Mouse (Mus musculus) spleen, postnatal 36 days (tissue): Measurements from ENCODE around the gene Ip6k1.

Experiments
- DNase-seq, 2 experiments: peaks; one replicate each; pipeline ENCODE4 v3.0.0; 2022; ENCODE audit warnings: low spot score in 2 of 2, mixed read lengths in 1 of 2

The Ip6k1 gene

GRCm38 (mm10) chr9:108027867-108028266, 25.6 kb downstream of the Ip6k1 start:
- no peak for DNase-seq

- no peak for DNase-seq
These were observed 29.8 kb downstream of the Ip6k1 start for GRCm38 (mm10) chr9:108032126-108032525.

- peak in 1 of 2 experiments; percentile 9 for DNase-seq
These were observed 33.2 kb downstream of the Ip6k1 start for GRCm38 (mm10) chr9:108035331-108036156.

- DNase-seq = no peak
These were observed 42.6 kb downstream of the Ip6k1 start for GRCm38 (mm10) chr9:108044751-108045492.

- DNase-seq = no peak
These were observed 44.3 kb downstream of the Ip6k1 start for GRCm38 (mm10) chr9:108046582-108046981.

- no peak for DNase-seq
These were observed 45.6 kb downstream of the Ip6k1 start for GRCm38 (mm10) chr9:108047601-108048565.

GRCm38 (mm10) chr9:108048566-108048955, 46.3 kb downstream of the Ip6k1 start:
- DNase-seq = no peak

- peak; percentile 98 for DNase-seq
These were observed 46.7 kb downstream of the Ip6k1 start, which contains the start of gene Gmppb for GRCm38 (mm10) chr9:108049016-108049455. TSS of gene Gmppb (plus strand) at chr9:108049242.

GRCm38 (mm10) chr9:108049561-108050251, 47.4 kb downstream of the Ip6k1 start:
- no peak for DNase-seq

GRCm38 (mm10) chr9:108051184-108051930, 49.1 kb downstream of the Ip6k1 start:
- no peak for DNase-seq

- no peak for DNase-seq
These were observed 49.6 kb downstream of the Ip6k1 start for GRCm38 (mm10) chr9:108051931-108052220.

- no peak for DNase-seq
These were observed 50.1 kb downstream of the Ip6k1 start for GRCm38 (mm10) chr9:108052411-108052810.

GRCm38 (mm10) chr9:108052885-108053664, 50.8 kb downstream of the Ip6k1 start, which contains the start of gene Amigo3:
TSS of gene Amigo3 (plus strand) at chr9:108053159.
- peak; percentile 92 to 94 for DNase-seq

GRCm38 (mm10) chr9:108053665-108054225, 51.4 kb downstream of the Ip6k1 start:
- no peak for DNase-seq

- DNase-seq = no peak
These were observed 52.2 kb downstream of the Ip6k1 start for GRCm38 (mm10) chr9:108054331-108055040.

GRCm38 (mm10) chr9:108055061-108055460, 52.8 kb downstream of the Ip6k1 start:
- no peak for DNase-seq

GRCm38 (mm10) chr9:108055661-108056237, 53.4 kb downstream of the Ip6k1 start:
- no peak for DNase-seq
